Comparison of ENCODE assay signal across 14 mouse cellular contexts in the genomic region with DNA sequence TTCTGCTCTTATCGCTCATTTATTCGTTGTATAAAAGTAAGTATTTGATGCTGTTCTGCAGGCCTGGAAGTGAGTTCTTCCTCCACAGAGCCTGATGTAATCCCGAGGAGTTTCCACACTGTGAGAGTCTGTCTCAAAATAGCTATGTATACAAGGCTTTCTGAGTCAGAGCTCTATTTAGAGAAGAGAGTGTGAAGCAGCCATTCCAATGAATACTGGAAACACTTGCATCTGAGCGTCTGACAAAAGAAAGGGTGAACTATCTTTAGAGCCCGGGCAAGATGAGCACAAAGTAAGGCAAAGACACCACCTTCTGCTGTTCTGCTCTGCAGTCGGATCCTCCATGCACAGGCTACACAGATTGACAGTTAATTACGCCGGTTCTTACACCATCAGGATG.
DNase-seq lines count a peak whose midpoint lies in the region; ATAC-seq and TF ChIP-seq lines count a peak whose summit lies in the region.
"Had no signal": no experiment of that assay in that cellular context is flagged by ENCODE, and none has a peak within 500 bp of the region (broad histone marks: within the 10 kb centered on the region; RNA-seq: fewer than 3 reads in every experiment).

No protein-coding gene starts in this region.

- H3K9ac ChIP-seq in forebrain, postnatal 0 days: no peak overlapping the region
- no peak overlapping the region for H3K9ac ChIP-seq in forebrain, embryonic 14.5 days (ENCODE audit: low read length)
- H3K9ac ChIP-seq: limb, embryonic 15.5 days; neural tube, embryonic 13.5 days had no signal

- no peak overlapping the region for H3K4me3 ChIP-seq in forebrain, postnatal 0 days (ENCODE audit: low read depth, low read length)
- H3K4me3 ChIP-seq in forebrain, embryonic 14.5 days (ENCODE audit: low read depth, low read length): no peak overlapping the region
- H3K4me3 ChIP-seq: limb, embryonic 15.5 days; neural tube, embryonic 13.5 days had no signal

- H3K27ac ChIP-seq in forebrain, postnatal 0 days (ENCODE audit: low read depth, low read length): no peak overlapping the region
- no peak overlapping the region for H3K27ac ChIP-seq in forebrain, embryonic 14.5 days (ENCODE audit: low read depth, low read length)
- H3K27ac ChIP-seq: kidney, postnatal 0 days; limb, embryonic 15.5 days; neural tube, embryonic 13.5 days had no signal

- no peaks in the 10 kb centered on the region for H3K4me1 ChIP-seq in forebrain, postnatal 0 days (ENCODE audit: insufficient read depth)
- H3K4me1 ChIP-seq in forebrain, embryonic 14.5 days (ENCODE audit: control insufficient read depth, insufficient read depth, low read length): no peaks in the 10 kb centered on the region
- H3K4me1 ChIP-seq: limb, embryonic 15.5 days; neural tube, embryonic 13.5 days had no signal

- WGBS in forebrain, postnatal 0 days: 79% methylated on average over 8 of the region's 8 CpGs
- 91% methylated on average over 8 of the region's 8 CpGs for WGBS in forebrain, embryonic 14.5 days

- H3K36me3 ChIP-seq in forebrain, postnatal 0 days (ENCODE audit: insufficient read depth): no peaks in the 10 kb centered on the region
- no peaks in the 10 kb centered on the region for H3K36me3 ChIP-seq in forebrain, embryonic 14.5 days (ENCODE audit: control insufficient read depth, insufficient read depth, low read length)
- H3K36me3 ChIP-seq: limb, embryonic 15.5 days; neural tube, embryonic 13.5 days had no signal

- no peaks in the 10 kb centered on the region for H3K27me3 ChIP-seq in forebrain, postnatal 0 days (ENCODE audit: insufficient read depth, low read length)
- H3K27me3 ChIP-seq in forebrain, embryonic 14.5 days (replicated peaks; ENCODE audit: control insufficient read depth, insufficient read depth, low read length): no peaks in the 10 kb centered on the region
- H3K27me3 ChIP-seq: CH12.LX; limb, embryonic 15.5 days; neural tube, embryonic 13.5 days had no signal

- no peak overlapping the region for H3K4me2 ChIP-seq in forebrain, postnatal 0 days (ENCODE audit: low read depth)
- no peak overlapping the region for H3K4me2 ChIP-seq in forebrain, embryonic 14.5 days (ENCODE audit: low read length)
- H3K4me2 ChIP-seq: limb, embryonic 15.5 days; neural tube, embryonic 13.5 days had no signal

- peak; percentile 79 for ATAC-seq in forebrain, postnatal 0 days
- no peak for ATAC-seq in forebrain, embryonic 14.5 days

- peak; percentile 25 for DNase-seq in forebrain, postnatal 0 days
- DNase-seq in forebrain, embryonic 14.5 days (ENCODE audit: low spot score): no peak
- peak; percentile 46 for DNase-seq in layer of hippocampus, adult 9-11 months
- DNase-seq in layer of hippocampus, postnatal 25 days (ENCODE audit: extremely low spot score in 1 of 2, low spot score in 1 of 2): no peak
- DNase-seq in left cerebral cortex, adult 18-20 months (ENCODE audit: low spot score in 2 of 2): peak; percentile 28 to 34
- DNase-seq in skeletal muscle tissue, adult 2 months (ENCODE audit: low read depth, low spot score): peak; percentile 23
- DNase-seq in spleen, adult 18-20 months: no peak
- no peak for DNase-seq in cerebellum, adult 9-10 months
- DNase-seq: cerebellum, adult 8-10 months; lung, adult 18-20 months had no signal

- no peaks in the 10 kb centered on the region for H3K9me3 ChIP-seq in forebrain, postnatal 0 days (ENCODE audit: low read length)
- no peaks in the 10 kb centered on the region for H3K9me3 ChIP-seq in forebrain, embryonic 14.5 days (replicated peaks; ENCODE audit: control insufficient read depth, low read length)
- H3K9me3 ChIP-seq: limb, embryonic 15.5 days; neural tube, embryonic 13.5 days had no signal

- no peak for TF ChIP-seq CTCF in forebrain, postnatal 0 days (IDR thresholded peaks at IDR 0.05; ENCODE audit: low read depth)

Comparison
In these comparisons a context has a peak if more than half of its experiments do, and no peak if none do; other contexts are left out.
1. DNase-seq: peak in forebrain, postnatal 0 days (single experiment), layer of hippocampus, adult 9-11 months (single experiment), left cerebral cortex, adult 18-20 months (2 of 2) and skeletal muscle tissue, adult 2 months (single experiment); none in forebrain, embryonic 14.5 days (single experiment), layer of hippocampus, postnatal 25 days (0 of 2), spleen, adult 18-20 months (0 of 2) and cerebellum, adult 9-10 months (single experiment).